Mouse (Mus musculus) adrenal gland, adult 18-20 months (tissue): ENCODE results near the gene Rfc5. TPM values are rescaled to one million over a fixed set of nuclear protein-coding genes. Genes with fewer than 3 reads are reported as not detected.
"Not testable (repeated sequence)": the region's sequence is repeated elsewhere in the genome, so short reads cannot be mapped to it uniquely, and the experiment has no call there.

Experiments
- DNase-seq, 2 experiments: peaks; one replicate each; pipeline ENCODE4 v3.0.0; 2021 to 2022; ENCODE audit warnings: low spot score in 2 of 2
- long read RNA-seq, 2 experiments: library from polyadenylated mRNA; stranded (forward); transcript quantifications; one replicate each; pipeline ENCODE4 v2.0.0; 2021
- total RNA-seq, 2 experiments: library from RNA; stranded (reverse); gene quantifications; 1 replicate in 1 of 2; 2 replicates in 1 of 2; pipeline ENCODE4 v1.2.3; 2021

Gene Rfc5
- 1 to 10 TPM; 4.6 to 7.3 TPM for total RNA-seq
- long read RNA-seq, experiment 1, transcript Rfc5-201 (11 exons, 2,796 nt), result major isoform, 6 of 6 reads
- long read RNA-seq, experiment 1, partial matches to known transcripts, result 0 of 6 reads
- long read RNA-seq, experiment 1, other reads (novel, unspliced or antisense), result 0 of 6 reads
- long read RNA-seq, experiment 2, transcript Rfc5-201 (11 exons, 2,796 nt), result major isoform, 22 of 25 reads
- long read RNA-seq, experiment 2, partial matches to known transcripts, result 1 of 25 reads
- long read RNA-seq, experiment 2, other reads (novel, unspliced or antisense), result 1 of 25 reads

GRCm38 (mm10) chr5:117388877-117389276, at the start of gene Rfc5:
Gene Rfc5 (minus strand): TSS chr5:117389047.
- peak; percentile 94 to 95 for DNase-seq

- DNase-seq, result not testable (repeated sequence)
Observed at GRCm38 (mm10) chr5:117433501-117433900, 44.7 kb upstream of the Rfc5 start.

DNA sequence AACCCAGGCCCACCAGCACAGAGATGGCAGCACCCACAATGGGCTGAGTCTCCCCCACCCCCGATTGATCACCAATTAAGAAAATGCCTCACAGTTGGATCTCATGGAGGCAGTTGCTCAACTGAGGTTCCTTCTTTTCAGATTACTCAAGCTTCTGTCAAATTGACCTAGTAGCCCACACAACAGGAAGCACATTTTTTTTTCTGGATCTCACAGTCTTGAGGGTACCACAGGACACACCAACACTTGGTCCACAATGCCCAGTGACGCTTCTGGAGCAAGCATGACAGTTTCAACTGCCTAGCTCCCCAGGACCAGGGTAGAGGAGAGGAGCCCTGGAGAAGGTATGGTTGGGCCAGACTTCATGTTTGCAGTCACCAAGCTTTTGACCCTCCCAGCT, 28.6 kb upstream of the Rfc5 start:
- no peak for DNase-seq

DNA sequence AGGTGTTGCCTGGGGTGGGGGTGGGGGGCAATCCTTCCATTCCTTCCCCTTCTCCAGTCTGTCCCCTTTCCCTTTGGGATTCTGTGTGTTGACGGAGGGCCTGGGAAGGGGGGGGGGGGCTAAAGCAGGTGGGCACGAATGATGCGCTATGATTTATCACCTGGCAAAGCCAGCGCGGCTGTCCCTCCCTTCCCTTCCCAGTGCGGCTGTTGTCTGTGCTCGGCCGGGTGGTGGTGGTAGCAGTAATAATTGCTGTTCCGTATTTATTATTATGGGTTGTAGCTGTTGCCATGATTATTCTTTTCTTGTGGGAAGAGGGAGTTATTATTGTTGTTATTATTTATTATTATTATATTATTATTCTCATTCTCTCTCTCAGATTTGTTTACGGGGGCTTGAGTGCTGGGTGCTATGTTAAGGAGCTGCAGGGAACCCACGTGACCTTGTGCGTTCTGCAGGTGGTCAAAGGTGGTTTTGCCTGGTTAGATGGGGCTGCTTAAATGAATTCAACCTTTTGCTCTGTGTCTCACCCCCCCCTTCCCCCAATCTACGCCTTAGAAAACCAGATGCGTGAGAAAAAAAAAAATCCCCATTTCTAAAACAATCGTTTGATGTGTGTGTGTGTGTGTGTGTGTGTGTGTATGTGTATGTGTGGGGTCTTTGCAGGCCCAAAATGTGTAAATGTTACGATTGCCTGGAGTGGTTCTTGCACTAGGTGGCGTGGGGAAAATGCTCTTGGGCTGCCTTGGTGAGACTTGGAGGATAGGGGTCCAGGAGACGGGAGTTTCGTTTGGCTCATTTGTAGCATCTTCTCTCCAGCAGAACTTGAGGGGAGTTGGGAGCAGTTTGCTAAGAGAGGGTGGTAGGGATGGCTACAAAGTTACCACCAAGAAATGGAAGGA, 26.4 kb upstream of the Rfc5 start:
- DNase-seq, result no peak

DNA sequence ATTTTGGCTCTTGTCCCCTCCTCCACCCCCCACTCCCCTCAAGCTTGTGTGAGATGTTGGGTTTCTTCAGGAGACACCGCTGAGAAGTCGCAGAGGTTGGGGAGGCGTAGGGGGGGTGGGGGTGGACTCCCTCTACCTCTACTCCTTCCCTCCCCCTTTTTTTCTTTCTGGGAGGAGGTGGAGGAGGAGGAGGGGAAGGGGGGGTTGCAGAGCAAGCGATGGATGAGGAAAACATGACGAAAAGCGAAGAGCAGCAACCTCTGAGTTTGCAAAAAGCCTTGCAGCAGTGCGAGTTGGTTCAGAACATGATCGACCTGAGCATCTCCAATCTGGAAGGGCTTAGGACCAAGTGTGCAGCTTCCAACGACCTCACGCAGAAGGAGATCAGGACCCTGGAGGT, 25.8 kb upstream of the Rfc5 start:
- DNase-seq, result no peak

DNA sequence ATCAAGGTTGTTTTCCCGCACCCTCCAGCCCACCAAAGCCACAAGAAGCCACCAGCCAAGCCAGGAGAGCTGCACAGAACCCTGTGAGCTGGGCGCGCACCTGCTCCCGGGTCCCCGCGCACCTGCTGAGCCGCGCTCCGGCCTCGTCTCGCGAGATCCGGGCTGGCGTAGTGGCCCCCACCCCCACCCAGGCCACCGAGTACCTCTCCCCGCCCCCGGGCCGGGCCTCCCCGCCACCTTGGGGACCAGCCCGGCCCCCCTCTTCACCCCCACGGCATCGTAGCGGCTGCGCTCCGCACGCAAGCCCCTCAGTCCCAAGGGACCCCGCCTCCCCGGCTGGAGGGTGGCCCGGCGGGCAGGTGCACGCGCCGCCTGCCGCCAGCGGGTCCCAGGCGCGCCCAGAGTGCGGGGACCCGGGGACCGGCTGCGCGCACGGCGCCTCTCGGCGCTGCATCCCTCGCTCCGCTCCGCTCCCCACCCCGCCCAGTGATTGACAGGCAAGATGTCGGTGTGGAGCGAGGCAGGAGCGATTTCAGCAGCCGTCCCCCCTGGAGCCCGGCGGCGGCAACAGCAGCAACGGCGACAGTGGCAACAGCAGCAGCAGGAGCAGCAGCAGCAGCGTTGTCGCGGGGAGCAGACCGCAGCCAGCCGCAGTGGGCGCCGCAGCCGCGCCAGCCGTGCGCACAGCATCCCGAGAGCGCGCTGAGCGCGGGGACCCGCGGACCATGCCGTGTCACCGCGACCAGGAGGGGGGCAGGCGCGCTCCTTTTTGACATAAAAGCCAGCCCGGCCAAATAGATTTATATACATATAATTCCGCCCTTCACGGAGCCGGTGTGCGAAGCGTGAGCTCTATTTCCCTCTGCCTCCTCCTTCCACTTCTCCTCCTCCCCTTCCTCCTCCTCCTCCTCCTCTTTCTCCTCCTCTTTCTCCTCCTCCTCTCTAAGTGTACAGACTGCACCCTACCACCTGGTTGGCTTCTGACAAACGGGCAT, 25.0 kb upstream of the Rfc5 start, which contains the start of gene Ksr2:
TSS of gene Ksr2 (plus strand) at position 494 of the 995 bp plus-strand sequence.
- peak; percentile 20 to 25 for DNase-seq

- no peak for DNase-seq
Observed at GRCm38 (mm10) chr5:117409369-117409768, 20.5 kb upstream of the Rfc5 start.

GRCm38 (mm10) chr5:117408216-117408615, 19.4 kb upstream of the Rfc5 start:
- peak; percentile 31 to 48 for DNase-seq

DNA sequence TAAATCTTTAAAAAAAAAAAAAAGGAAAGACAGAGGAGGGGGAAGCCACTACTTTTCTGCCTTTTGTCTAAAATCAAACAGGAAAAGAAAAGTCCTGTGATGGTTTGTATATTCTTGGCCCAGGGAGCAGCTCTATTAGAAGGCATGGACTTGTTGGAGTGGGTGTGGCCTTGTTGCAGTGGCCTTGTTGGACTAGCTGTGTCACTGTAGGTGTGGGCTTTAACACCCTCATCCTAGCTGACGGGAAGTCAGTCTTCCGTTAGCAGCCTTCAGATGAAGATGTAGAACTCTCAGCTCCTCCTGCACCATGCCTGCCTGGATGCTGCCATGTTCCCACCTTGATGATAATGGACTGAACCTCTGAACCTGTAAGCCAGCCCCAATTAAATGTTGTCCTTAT, 15.8 kb upstream of the Rfc5 start:
- not testable (repeated sequence) for DNase-seq

GRCm38 (mm10) chr5:117403609-117404008, 14.8 kb upstream of the Rfc5 start:
- no peak for DNase-seq

DNA sequence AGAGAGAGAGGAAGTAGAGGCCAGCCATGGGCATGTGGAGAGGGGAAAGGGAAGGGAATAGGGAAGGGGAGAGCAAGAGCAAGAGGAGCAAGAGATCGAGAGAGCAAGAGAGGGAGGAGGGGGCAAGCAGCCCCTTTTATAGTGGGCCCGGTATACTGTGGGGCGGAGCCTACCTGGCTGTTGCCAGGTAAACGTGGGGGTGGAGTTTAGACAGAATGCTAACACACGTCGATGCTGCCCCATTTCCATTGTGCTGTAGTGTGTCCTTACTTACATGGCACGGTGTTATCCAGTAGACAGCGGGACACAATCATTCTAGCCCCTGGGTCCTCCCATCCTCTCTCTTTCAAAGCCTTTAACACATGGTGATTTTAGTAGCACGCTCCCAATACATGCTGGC, 10.4 kb upstream of the Rfc5 start:
- DNase-seq, result no peak

DNA sequence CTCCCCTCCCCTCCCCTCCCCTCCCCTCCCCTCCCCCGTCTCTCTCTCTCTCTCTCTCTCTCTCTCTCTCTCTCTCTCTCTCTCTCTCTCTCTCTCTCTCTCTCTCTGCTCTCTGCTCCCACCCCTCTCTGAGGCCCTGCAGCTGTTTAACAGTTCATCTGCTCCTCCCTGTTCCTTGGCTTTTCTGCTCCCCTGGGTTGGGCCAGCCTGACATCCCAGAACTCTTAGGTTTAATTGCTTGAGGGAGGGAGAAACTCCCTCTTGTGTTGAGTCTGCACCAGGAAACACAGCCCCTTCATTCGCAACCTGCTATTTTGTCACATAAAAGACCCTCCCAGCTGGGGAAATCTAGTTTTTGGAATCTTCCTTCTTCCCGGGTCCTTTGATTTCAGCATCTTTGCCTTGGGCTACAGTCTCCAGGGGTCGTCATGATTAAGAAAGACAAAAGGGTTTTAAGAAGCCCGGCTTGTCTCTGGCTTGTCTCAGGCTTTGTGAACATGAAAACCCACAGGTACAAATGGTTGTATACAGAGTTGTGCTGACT, 9.2 kb upstream of the Rfc5 start:
- no peak for DNase-seq

DNA sequence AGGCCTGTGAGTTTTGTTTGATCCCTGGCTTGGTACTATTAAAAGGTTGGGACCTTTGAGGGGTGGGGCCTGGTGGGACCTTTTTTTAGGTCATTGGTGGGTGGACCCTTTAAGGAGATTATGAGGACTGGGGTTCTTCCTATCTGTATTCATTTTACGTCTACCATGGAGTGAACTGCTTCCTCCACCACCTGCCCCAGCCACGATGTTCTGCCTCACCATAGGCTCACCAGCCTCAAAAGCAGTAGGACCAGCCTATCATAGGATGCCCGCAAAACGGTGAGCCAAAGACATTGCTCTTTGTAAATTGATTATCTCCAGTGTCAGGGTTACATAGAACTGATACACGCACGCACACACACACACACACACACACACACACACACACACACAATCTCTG, 8.5 kb upstream of the Rfc5 start:
- DNase-seq, result no peak

- no peak for DNase-seq
Observed at GRCm38 (mm10) chr5:117396596-117397014, 7.8 kb upstream of the Rfc5 start.

GRCm38 (mm10) chr5:117395834-117396233, 7.0 kb upstream of the Rfc5 start:
- no peak for DNase-seq

- DNase-seq, result no peak
Observed at GRCm38 (mm10) chr5:117390895-117391294, 2.0 kb upstream of the Rfc5 start.

DNA sequence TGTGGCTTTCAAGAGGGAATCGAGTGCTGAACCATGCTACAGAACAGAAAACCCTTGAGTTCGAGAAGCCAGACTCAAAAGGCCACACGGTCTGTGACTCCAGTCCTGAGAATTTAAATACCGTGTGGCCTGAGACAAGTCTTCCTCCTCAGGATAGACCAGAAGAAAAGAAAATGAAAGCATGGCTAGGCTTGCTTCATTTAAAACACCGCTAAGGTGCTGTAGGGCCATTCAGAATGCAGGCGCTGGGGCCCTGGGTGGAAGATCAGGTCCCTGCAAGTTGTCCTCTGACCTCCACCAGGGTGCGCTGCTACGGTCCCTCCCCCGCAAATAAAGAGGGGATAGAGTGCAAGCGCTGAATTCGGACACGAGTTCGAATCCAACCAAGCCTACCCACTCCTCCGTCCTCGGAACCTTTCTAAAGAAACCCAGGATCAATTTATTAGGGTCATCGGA, 523 bp downstream of the Rfc5 start:
- peak; percentile 18 to 48 for DNase-seq

DNA sequence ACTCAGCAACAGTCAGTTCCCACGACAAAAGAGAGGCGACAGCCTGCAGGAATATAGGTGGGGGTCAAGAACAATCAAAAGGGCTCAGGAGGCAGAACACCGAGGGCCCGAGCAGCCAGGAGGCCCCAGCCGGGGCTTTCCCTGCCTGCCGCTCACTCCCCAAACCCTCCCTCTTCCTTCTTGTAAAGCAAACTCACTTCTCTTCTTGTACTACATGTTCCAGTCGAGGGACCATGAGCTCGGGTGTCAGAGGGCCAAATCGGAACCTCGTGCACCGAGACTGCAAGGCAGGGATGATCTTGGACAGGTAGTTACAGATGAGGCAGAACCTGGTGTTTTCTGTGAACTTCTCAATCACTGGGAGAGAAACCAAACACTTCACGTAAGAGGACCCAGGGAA, 5.6 kb downstream of the Rfc5 start:
- no peak for DNase-seq

DNA sequence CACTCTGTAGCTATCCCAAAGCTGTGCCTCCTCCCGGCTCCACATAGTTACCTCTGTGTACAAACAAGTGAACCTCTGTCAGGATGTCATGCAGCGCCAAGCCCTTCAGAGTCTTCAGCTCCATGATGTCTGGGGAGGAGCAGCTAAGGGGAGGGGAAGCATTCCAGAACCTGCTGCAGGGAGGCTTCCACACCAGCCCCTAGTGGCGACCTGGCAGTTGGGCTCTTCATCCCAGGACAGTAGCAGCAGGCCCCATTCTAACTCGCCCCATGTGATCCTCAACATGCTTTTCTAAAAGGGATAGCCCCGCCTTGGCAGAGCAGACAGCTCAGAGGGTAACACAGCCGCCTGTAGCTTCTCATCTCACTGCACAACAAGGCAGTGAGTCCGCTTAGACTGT, 7.1 kb downstream of the Rfc5 start:
- no peak for DNase-seq

GRCm38 (mm10) chr5:117380199-117380598, 8.6 kb downstream of the Rfc5 start:
- DNase-seq, result no peak

DNA sequence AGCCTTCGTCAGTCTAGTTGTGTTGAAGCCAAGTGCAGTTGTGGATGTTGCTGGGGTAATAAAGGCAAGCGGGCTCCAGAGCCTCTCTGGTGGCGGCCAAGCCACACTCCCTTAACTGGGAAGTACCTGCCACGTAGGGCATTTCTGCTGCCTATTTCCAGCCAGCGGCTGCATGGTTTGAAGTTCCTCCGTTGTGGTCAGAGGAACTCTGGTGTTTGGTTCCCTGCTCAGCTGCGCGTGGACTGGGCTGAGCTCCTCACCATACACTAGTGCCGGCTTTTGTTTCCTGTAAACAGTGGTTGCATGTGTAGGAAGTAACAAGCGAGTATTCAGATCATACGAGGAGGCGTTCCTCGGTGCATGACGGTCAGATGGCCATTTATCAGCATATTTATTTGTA, 11.1 kb downstream of the Rfc5 start:
- not testable (repeated sequence) for DNase-seq
